Mouse (Mus musculus): Measurements from ENCODE around the gene Ubac2. TPM values are rescaled to one million over a fixed set of nuclear protein-coding genes. Genes with fewer than 3 reads are reported as not detected.
"Not testable (repeated sequence)": the region's sequence is repeated elsewhere in the genome, so short reads cannot be mapped to it uniquely, and the experiment has no call there.

Ubac2 gene
- total RNA-seq, 1 experiment = 41.5 TPM

DNA sequence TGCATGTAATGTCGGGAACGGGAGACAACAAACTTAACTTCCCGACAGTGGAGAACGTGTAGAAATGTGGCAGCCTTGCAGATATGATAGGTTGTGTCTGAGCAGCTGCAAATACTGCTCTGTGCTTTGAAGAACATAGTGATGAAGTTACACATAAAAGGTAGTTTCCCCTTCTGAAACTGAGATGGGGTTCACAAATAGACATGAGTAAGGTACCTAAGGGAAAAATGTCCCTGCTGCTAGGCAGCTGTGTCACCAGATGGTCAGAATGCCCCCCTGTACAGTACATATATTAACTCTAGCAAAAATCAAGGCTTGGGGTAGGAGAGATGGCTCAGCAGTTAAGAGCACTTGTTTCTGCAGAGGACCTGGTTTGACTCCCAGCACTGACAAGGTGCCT lies 4.8 kb upstream of the Ubac2 start:
- in situ Hi-C loops (cut with MboI; ENCODE audit: low sequenced_read_pairs in 2 of 2, unreplicated experiment in 2 of 2) = no loop called here

GRCm38 (mm10) chr14:121876190-121876589 lies 2.2 kb upstream of the Ubac2 start:
- H3K9ac ChIP-seq (ENCODE audit: insufficient read depth, low read depth, low read length, poor library complexity, severe bottlenecking); in situ Hi-C loops (cut with MboI; ENCODE audit: low sequenced_read_pairs in 2 of 2, unreplicated experiment in 2 of 2); H3K9me3 ChIP-seq (ENCODE audit: control insufficient read depth, insufficient read depth, low read depth, low read length); H3K4me1 ChIP-seq (ENCODE audit: control insufficient read depth in 2 of 2, insufficient read depth in 2 of 2, low read length in 2 of 2, poor library complexity in 1 of 2); H3K27ac ChIP-seq (ENCODE audit: insufficient read depth, low read depth, low read length, poor library complexity, severe bottlenecking); H3K36me3 ChIP-seq (ENCODE audit: control insufficient read depth, insufficient read depth, low read length, poor library complexity, severe bottlenecking); DNase-seq (ENCODE audit: low read depth, low spot score); H3K4me3 ChIP-seq (ENCODE audit: insufficient read depth in 1 of 2, low read depth in 1 of 2, low read length in 2 of 2, poor library complexity in 1 of 2, severe bottlenecking in 1 of 2): not testable (repeated sequence)

More for the DNA sequence above, 4.8 kb upstream of the Ubac2 start:
- no peak for DNase-seq (ENCODE audit: low read depth, low spot score)
- no peak overlapping the region for H3K27ac ChIP-seq (ENCODE audit: insufficient read depth, low read depth, low read length, poor library complexity, severe bottlenecking)
- H3K4me1 ChIP-seq (ENCODE audit: control insufficient read depth in 2 of 2, insufficient read depth in 2 of 2, low read length in 2 of 2, poor library complexity in 1 of 2) = peaks cover 2 to 16% of the 10 kb centered on the region in 2 experiments; a peak in 3 of 4 replicates
- H3K36me3 ChIP-seq (ENCODE audit: control insufficient read depth, insufficient read depth, low read length, poor library complexity, severe bottlenecking) = no peaks in the 10 kb centered on the region
- H3K9ac ChIP-seq (ENCODE audit: insufficient read depth, low read depth, low read length, poor library complexity, severe bottlenecking) = no peak overlapping the region
- no peak overlapping the region for H3K4me3 ChIP-seq (ENCODE audit: insufficient read depth in 1 of 2, low read depth in 1 of 2, low read length in 2 of 2, poor library complexity in 1 of 2, severe bottlenecking in 1 of 2)
- H3K9me3 ChIP-seq (ENCODE audit: control insufficient read depth, insufficient read depth, low read depth, low read length) = no peaks in the 10 kb centered on the region
- no peak for TF ChIP-seq CHD2 (IDR thresholded peaks at IDR 0.05; ENCODE audit: low read depth, low read length)
- no peak for TF ChIP-seq MAFK (IDR thresholded peaks at IDR 0.05; ENCODE audit: insufficient read depth, low read depth, low read length)

- Histone ChIP-seq H3K4me1 (ENCODE audit: control insufficient read depth in 2 of 2, insufficient read depth in 2 of 2, low read length in 2 of 2, poor library complexity in 1 of 2) (peaks cover 0 to under 1% of the 10 kb centered on the region in 2 experiments; a peak in 1 of 4 replicates), H3K9ac (ENCODE audit: insufficient read depth, low read depth, low read length, poor library complexity, severe bottlenecking) (no peak overlapping the region), H3K36me3 (ENCODE audit: control insufficient read depth, insufficient read depth, low read length, poor library complexity, severe bottlenecking) (no peaks in the 10 kb centered on the region), H3K4me3 (ENCODE audit: insufficient read depth in 1 of 2, low read depth in 1 of 2, low read length in 2 of 2, poor library complexity in 1 of 2, severe bottlenecking in 1 of 2) (no peak overlapping the region), H3K27ac (ENCODE audit: insufficient read depth, low read depth, low read length, poor library complexity, severe bottlenecking) (no peak overlapping the region), H3K9me3 (ENCODE audit: control insufficient read depth, insufficient read depth, low read depth, low read length) (no peaks in the 10 kb centered on the region)
- in situ Hi-C loops (cut with MboI; ENCODE audit: low sequenced_read_pairs in 2 of 2, unreplicated experiment in 2 of 2) = no loop called here
- DNase-seq (ENCODE audit: low read depth, low spot score) = no peak
- TF ChIP-seq MAFK (IDR thresholded peaks at IDR 0.05; ENCODE audit: insufficient read depth, low read depth, low read length) (no peak), HCFC1 (IDR thresholded peaks at IDR 0.05; ENCODE audit: borderline replicate concordance, insufficient read depth, low read length) (no peak), ZNF384 (IDR thresholded peaks at IDR 0.05; ENCODE audit: low read depth, low read length) (no peak), CHD2 (IDR thresholded peaks at IDR 0.05; ENCODE audit: low read depth, low read length) (no peak), ZC3H11A (IDR thresholded peaks at IDR 0.05; ENCODE audit: borderline replicate concordance, low read depth, low read length) (no peak)
Measured at GRCm38 (mm10) chr14:121876860-121877259, 1.6 kb upstream of the Ubac2 start.

GRCm38 (mm10) chr14:121877640-121878039 lies 780 bp upstream of the Ubac2 start:
- H3K9me3 ChIP-seq (ENCODE audit: control insufficient read depth, insufficient read depth, low read depth, low read length) = no peaks in the 10 kb centered on the region
- H3K36me3 ChIP-seq (ENCODE audit: control insufficient read depth, insufficient read depth, low read length, poor library complexity, severe bottlenecking) = no peaks in the 10 kb centered on the region; the same call in 1 of the 2 replicates
- in situ Hi-C loops (cut with MboI; ENCODE audit: low sequenced_read_pairs in 2 of 2, unreplicated experiment in 2 of 2) = no loop called here
- peak overlapping the region; percentile 94 for H3K9ac ChIP-seq (ENCODE audit: insufficient read depth, low read depth, low read length, poor library complexity, severe bottlenecking)
- H3K4me1 ChIP-seq (ENCODE audit: control insufficient read depth in 2 of 2, insufficient read depth in 2 of 2, low read length in 2 of 2, poor library complexity in 1 of 2) = no peaks in the 10 kb centered on the region; a peak in 1 of 4 replicates
- peak overlapping the region; percentile 86 to 90 for H3K4me3 ChIP-seq (ENCODE audit: insufficient read depth in 1 of 2, low read depth in 1 of 2, low read length in 2 of 2, poor library complexity in 1 of 2, severe bottlenecking in 1 of 2)
- TF ChIP-seq ZC3H11A (IDR thresholded peaks at IDR 0.05; ENCODE audit: borderline replicate concordance, low read depth, low read length) = no peak
- TF ChIP-seq CHD2 (IDR thresholded peaks at IDR 0.05; ENCODE audit: low read depth, low read length) = no peak
- no peak for TF ChIP-seq ZNF384 (IDR thresholded peaks at IDR 0.05; ENCODE audit: low read depth, low read length)
- TF ChIP-seq MAFK (IDR thresholded peaks at IDR 0.05; ENCODE audit: insufficient read depth, low read depth, low read length) = no peak
- no peak for TF ChIP-seq HCFC1 (IDR thresholded peaks at IDR 0.05; ENCODE audit: borderline replicate concordance, insufficient read depth, low read length)
- H3K27ac ChIP-seq (ENCODE audit: insufficient read depth, low read depth, low read length, poor library complexity, severe bottlenecking) = peak overlapping the region; percentile 90; the same call in 1 of the 2 replicates
- DNase-seq (ENCODE audit: low read depth, low spot score) = no peak

- peaks cover 2% of the 10 kb centered on the region; the same call in 1 of the 2 replicates for H3K36me3 ChIP-seq (ENCODE audit: control insufficient read depth, insufficient read depth, low read length, poor library complexity, severe bottlenecking)
- peak overlapping the region; percentile 8; the same call in 1 of the 2 replicates for H3K27ac ChIP-seq (ENCODE audit: insufficient read depth, low read depth, low read length, poor library complexity, severe bottlenecking)
- DNase-seq (ENCODE audit: low read depth, low spot score) = no peak
- H3K9ac ChIP-seq (ENCODE audit: insufficient read depth, low read depth, low read length, poor library complexity, severe bottlenecking) = peak overlapping the region; percentile 92
- TF ChIP-seq HCFC1 (IDR thresholded peaks at IDR 0.05; ENCODE audit: borderline replicate concordance, insufficient read depth, low read length) (no peak), ZNF384 (IDR thresholded peaks at IDR 0.05; ENCODE audit: low read depth, low read length) (no peak), MAFK (IDR thresholded peaks at IDR 0.05; ENCODE audit: insufficient read depth, low read depth, low read length) (no peak), CHD2 (IDR thresholded peaks at IDR 0.05; ENCODE audit: low read depth, low read length) (no peak), ZC3H11A (IDR thresholded peaks at IDR 0.05; ENCODE audit: borderline replicate concordance, low read depth, low read length) (no peak)
- H3K4me1 ChIP-seq (ENCODE audit: control insufficient read depth in 2 of 2, insufficient read depth in 2 of 2, low read length in 2 of 2, poor library complexity in 1 of 2) = peaks cover 0 to under 1% of the 10 kb centered on the region in 2 experiments; a peak in 1 of 4 replicates
- peak overlapping the region; percentile 85 to 90 for H3K4me3 ChIP-seq (ENCODE audit: insufficient read depth in 1 of 2, low read depth in 1 of 2, low read length in 2 of 2, poor library complexity in 1 of 2, severe bottlenecking in 1 of 2)
- no peaks in the 10 kb centered on the region for H3K9me3 ChIP-seq (ENCODE audit: control insufficient read depth, insufficient read depth, low read depth, low read length)
- in situ Hi-C loops (cut with MboI; ENCODE audit: low sequenced_read_pairs in 2 of 2, unreplicated experiment in 2 of 2) = no loop called here
Measured at GRCm38 (mm10) chr14:121878859-121879206, 413 bp downstream of the Ubac2 start.

All from ES-E14 (cell line).